Mouse (Mus musculus) megakaryocyte-erythroid progenitor cell, adult 5-6 weeks (primary cell): ENCODE results near the gene Grik5. TPM values are rescaled to one million over a fixed set of nuclear protein-coding genes. Genes with fewer than 3 reads are reported as not detected.
A peak's percentile ranks its signal among the peaks of the same experiment; 100 is the strongest.

Experiments
- ATAC-seq: replicated peaks from 2 replicates; pipeline ENCODE4 v1.8.0; 2016; ENCODE audit warnings: mild to moderate bottlenecking, inconsistent platforms; ENCODE audit not compliant: severe bottlenecking, poor library complexity, low FRiP score, low TSS enrichment
- total RNA-seq, 2 experiments: library from RNA; stranded (forward) in 1 of 2; stranded (reverse) in 1 of 2; fragments of 200-1000, 215-1000 nt in 1 of 2; fragments of >200 nt in 1 of 2; fragmentation: Nextera tagmentation in 1 of 2; gene quantifications; 2 replicates each; pipeline ENCODE4 v1.2.3; 2014 to 2017

The Grik5 gene
- total RNA-seq, 2 experiments from 2014 or later = 0.23 to 31.7 TPM

DNA sequence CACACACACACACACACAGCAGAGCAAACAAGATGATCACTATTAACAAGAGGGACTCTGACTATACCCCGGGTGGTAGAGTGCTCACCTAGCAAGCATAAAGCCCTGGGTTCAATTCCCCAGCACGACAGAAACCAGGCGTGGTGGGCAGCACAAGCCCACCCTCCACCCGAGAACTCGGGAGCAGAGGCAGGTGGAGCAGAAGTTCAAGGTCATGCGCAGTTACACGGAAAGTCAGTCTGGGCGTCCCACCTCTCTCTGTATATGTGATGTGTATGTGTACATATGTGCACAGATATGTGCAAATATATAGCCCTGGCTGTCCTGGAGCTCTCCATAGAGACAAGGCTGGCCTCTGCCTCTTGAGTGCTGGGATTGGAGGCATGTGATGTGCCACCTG is 104.2 kb downstream of the Grik5 start:
- no peak for ATAC-seq

DNA sequence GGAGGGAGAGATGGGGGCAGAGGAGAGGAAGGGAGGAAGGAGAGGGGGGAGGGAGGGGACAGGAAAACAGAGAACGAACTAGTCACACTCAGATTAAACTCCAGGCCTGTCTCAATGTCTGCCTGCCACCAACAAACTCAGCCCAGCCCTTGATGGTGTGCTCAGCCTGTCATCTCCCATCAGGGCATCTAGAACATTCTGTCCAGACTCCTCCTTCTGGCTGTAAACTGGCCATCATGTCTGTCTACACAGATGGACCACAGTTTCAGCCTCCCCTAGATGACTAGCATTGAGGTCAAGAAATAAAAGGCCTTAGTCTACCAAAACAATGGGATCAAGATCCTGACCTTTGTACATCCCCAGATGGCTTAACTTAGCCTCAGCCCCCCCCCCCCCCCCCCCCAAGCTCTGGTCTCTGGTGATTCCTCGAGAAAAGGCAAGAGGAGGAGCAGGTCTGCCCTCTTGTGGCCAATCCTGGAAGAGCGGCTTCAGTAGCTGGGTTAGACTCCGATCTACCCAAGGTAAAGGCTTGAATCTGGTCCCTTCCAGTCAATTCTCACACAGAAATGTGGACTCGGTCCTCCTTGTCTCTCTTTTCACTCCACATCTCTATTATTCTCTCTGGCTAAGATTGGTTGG is 107.1 kb downstream of the Grik5 start:
- 0 out of 2 replicates have a peak, but pooled peaks have one; percentile 54 for ATAC-seq

- no peak for ATAC-seq
Measured at GRCm38 (mm10) chr7:24964288-24964687, 107.9 kb downstream of the Grik5 start.

Other genes starting within 250 kb of the Grik5 start
- 0.96 and 1.0 TPM in 2 replicates for gene Gm9844, start 210.1 kb downstream of the Grik5 start, total RNA-seq (2014; fragmentation: Nextera tagmentation)
- gene Gm9844, start 210.1 kb downstream of the Grik5 start, total RNA-seq (2017) = 5.2 and 13.0 TPM in 2 replicates
- not detected in 2 replicates for gene Lypd4, start 202.4 kb downstream of the Grik5 start, total RNA-seq (2014; fragmentation: Nextera tagmentation)
- gene Lypd4, start 202.4 kb downstream of the Grik5 start, total RNA-seq (2017) = not detected in 2 replicates
- gene Dmrtc2, start 202.3 kb downstream of the Grik5 start, total RNA-seq (2014; fragmentation: Nextera tagmentation) = not detected in 2 replicates
- not detected in 2 replicates for gene Dmrtc2, start 202.3 kb downstream of the Grik5 start, total RNA-seq (2017)
- gene Rps19, start 188.0 kb downstream of the Grik5 start, total RNA-seq (2014; fragmentation: Nextera tagmentation) = 4,961 and 5,532 TPM in 2 replicates
- gene Rps19, start 188.0 kb downstream of the Grik5 start, total RNA-seq (2017) = 979 and 1,008 TPM in 2 replicates
- gene Cd79a, start 175.0 kb downstream of the Grik5 start, total RNA-seq (2014; fragmentation: Nextera tagmentation) = 1.5 and 29.5 TPM in 2 replicates
- gene Cd79a, start 175.0 kb downstream of the Grik5 start, total RNA-seq (2017) = 4.4 TPM in 1 of 2 replicates, not detected in the other
- gene Arhgef1, start 169.4 kb downstream of the Grik5 start, total RNA-seq (2014; fragmentation: Nextera tagmentation) = 104 and 120 TPM in 2 replicates
- gene Arhgef1, start 169.4 kb downstream of the Grik5 start, total RNA-seq (2017) = 21.9 and 32.8 TPM in 2 replicates
- not detected in 2 replicates for gene Gm4881, start 127.9 kb downstream of the Grik5 start, total RNA-seq (2014; fragmentation: Nextera tagmentation)
- gene Gm4881, start 127.9 kb downstream of the Grik5 start, total RNA-seq (2017) = not detected in 2 replicates
- 128 and 146 TPM in 2 replicates for gene Rabac1, start 99.6 kb downstream of the Grik5 start, total RNA-seq (2014; fragmentation: Nextera tagmentation)
- 38.0 and 103 TPM in 2 replicates for gene Rabac1, start 99.6 kb downstream of the Grik5 start, total RNA-seq (2017)
- gene Atp1a3, start 66.4 kb downstream of the Grik5 start, total RNA-seq (2014; fragmentation: Nextera tagmentation) = not detected in 2 replicates
- 0.75 TPM in 1 of 2 replicates, not detected in the other for gene Atp1a3, start 66.4 kb downstream of the Grik5 start, total RNA-seq (2017)
- gene Zfp574, start 221 bp upstream of the Grik5 start, total RNA-seq (2014; fragmentation: Nextera tagmentation) = 12.0 and 18.6 TPM in 2 replicates
- 3.7 and 6.9 TPM in 2 replicates for gene Zfp574, start 221 bp upstream of the Grik5 start, total RNA-seq (2017)
- gene Pou2f2, start 107.4 kb upstream of the Grik5 start, total RNA-seq (2014; fragmentation: Nextera tagmentation) = 0.40 and 0.57 TPM in 2 replicates
- 0.91 TPM in 1 of 2 replicates, not detected in the other for gene Pou2f2, start 107.4 kb upstream of the Grik5 start, total RNA-seq (2017)
- 16.0 and 24.9 TPM in 2 replicates for gene Dedd2, start 148.3 kb upstream of the Grik5 start, total RNA-seq (2014; fragmentation: Nextera tagmentation)
- gene Dedd2, start 148.3 kb upstream of the Grik5 start, total RNA-seq (2017) = 13.5 and 15.2 TPM in 2 replicates
- 18.8 and 20.3 TPM in 2 replicates for gene Zfp526, start 149.1 kb upstream of the Grik5 start, total RNA-seq (2014; fragmentation: Nextera tagmentation)
- gene Zfp526, start 149.1 kb upstream of the Grik5 start, total RNA-seq (2017) = 10.1 and 12.5 TPM in 2 replicates
- 97.9 and 123 TPM in 2 replicates for gene Gsk3a, start 165.5 kb upstream of the Grik5 start, total RNA-seq (2014; fragmentation: Nextera tagmentation)
- 49.1 and 74.7 TPM in 2 replicates for gene Gsk3a, start 165.5 kb upstream of the Grik5 start, total RNA-seq (2017)
- 8.7 and 18.9 TPM in 2 replicates for gene Erf, start 178.4 kb upstream of the Grik5 start, total RNA-seq (2014; fragmentation: Nextera tagmentation)
- 6.2 and 8.6 TPM in 2 replicates for gene Erf, start 178.4 kb upstream of the Grik5 start, total RNA-seq (2017)
- gene Cic, start 195.4 kb upstream of the Grik5 start, total RNA-seq (2014; fragmentation: Nextera tagmentation) = 125 and 134 TPM in 2 replicates
- 20.5 and 40.0 TPM in 2 replicates for gene Cic, start 195.4 kb upstream of the Grik5 start, total RNA-seq (2017)
- gene Pafah1b3, start 225.6 kb upstream of the Grik5 start, total RNA-seq (2014; fragmentation: Nextera tagmentation) = 22.0 and 23.2 TPM in 2 replicates
- 12.8 and 26.3 TPM in 2 replicates for gene Pafah1b3, start 225.6 kb upstream of the Grik5 start, total RNA-seq (2017)
- gene Prr19, start 229.1 kb upstream of the Grik5 start, total RNA-seq (2014; fragmentation: Nextera tagmentation) = not detected in 2 replicates
- gene Prr19, start 229.1 kb upstream of the Grik5 start, total RNA-seq (2017) = not detected in 2 replicates
- not detected in 2 replicates for gene Tmem145, start 233.8 kb upstream of the Grik5 start, total RNA-seq (2014; fragmentation: Nextera tagmentation)
- not detected in 2 replicates for gene Tmem145, start 233.8 kb upstream of the Grik5 start, total RNA-seq (2017)
- gene Megf8, start 244.8 kb upstream of the Grik5 start, total RNA-seq (2014; fragmentation: Nextera tagmentation) = 2.5 and 2.6 TPM in 2 replicates
- gene Megf8, start 244.8 kb upstream of the Grik5 start, total RNA-seq (2017) = 2.4 and 2.7 TPM in 2 replicates